Mouse (Mus musculus) ES-Bruce4 (cell line): ENCODE measurements around the gene Pnma3.

ENCODE experiments used
- CTCF ChIP-seq: IDR thresholded peaks from one replicate; pipeline ENCODE4 v1.8.1; 2011; ENCODE audit warnings: low read depth, low read length
- POLR2A ChIP-seq: IDR thresholded peaks from one replicate; pipeline ENCODE4 v1.8.1; 2011; ENCODE audit warnings: low read length; ENCODE audit not compliant: insufficient read depth

DNA sequence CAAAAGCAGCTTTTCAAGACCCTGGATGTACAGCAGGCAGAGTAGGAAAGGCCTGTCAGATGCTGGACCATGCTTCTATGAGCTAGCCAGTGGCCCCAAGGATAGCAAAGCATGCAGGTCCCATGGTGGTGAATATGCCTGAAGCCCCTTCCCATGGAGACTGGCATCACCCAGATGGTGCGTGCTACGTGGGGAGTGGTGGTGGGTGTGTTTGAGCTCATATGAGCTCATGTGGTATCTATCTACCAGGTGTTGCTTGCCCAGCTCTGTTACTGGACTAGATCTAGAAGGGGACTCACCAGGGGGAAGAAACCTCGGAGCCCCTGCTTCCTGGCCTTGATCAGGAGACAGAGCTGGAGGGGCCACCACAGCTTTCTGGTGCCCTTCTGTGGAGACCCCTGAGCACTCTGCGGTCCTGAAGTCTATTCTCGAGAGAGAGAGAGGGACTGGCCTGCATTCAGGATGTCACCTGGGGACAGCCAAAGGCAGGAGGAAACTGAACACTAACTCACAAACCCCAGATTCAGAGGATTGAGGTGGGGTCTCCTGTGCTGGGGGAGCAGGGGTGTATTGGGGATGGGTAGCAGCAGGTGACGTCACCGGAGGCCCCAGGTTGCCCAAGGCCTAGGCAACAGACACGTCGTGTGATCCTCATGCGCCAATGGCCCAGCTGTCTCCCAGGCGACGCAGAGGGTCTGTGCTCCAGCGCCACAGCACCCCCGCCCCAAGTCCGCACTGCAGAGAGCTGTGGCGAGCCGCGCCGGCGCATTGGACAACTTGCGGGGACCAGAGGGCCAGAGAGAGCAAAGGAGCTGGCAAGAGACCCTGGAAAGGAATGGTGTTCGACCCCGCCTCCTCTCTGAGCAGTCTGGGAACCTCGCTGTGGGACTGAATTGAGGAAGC lies 824 bp upstream of the Pnma3 start:
- no peak for TF ChIP-seq CTCF
- no peak for TF ChIP-seq POLR2A
